Mouse (Mus musculus) G1E-ER4 (cell line): ENCODE results near the gene Itprid2. TPM values are rescaled to one million over a fixed set of nuclear protein-coding genes. Genes with fewer than 3 reads are reported as not detected.

ENCODE experiments used
- GATA1 ChIP-seq: IDR thresholded peaks from one replicate; pipeline ENCODE4 v1.8.0; 2012; ENCODE audit warnings: low read length, inconsistent platforms
- polyA plus RNA-seq: library from polyadenylated mRNA; stranded (reverse); fragments of >175 nt; gene quantifications from 2 replicates; pipeline ENCODE4 v1.2.3, GENCODE M21; 2012

Gene Itprid2
- polyA plus RNA-seq, 1 experiment = 19.7 TPM

GRCm38 (mm10) chr2:79635426-79636291 lies 507 bp downstream of the Itprid2 start:
- TF ChIP-seq GATA1 = no peak

- TF ChIP-seq GATA1 = no peak
Observed at GRCm38 (mm10) chr2:79638924-79639323, 3.8 kb downstream of the Itprid2 start.

GRCm38 (mm10) chr2:79646237-79646688 lies 11.1 kb downstream of the Itprid2 start:
- TF ChIP-seq GATA1 = no peak

- TF ChIP-seq GATA1 = no peak
Observed at GRCm38 (mm10) chr2:79647094-79647493, 11.9 kb downstream of the Itprid2 start.

- TF ChIP-seq GATA1 = no peak
Observed at GRCm38 (mm10) chr2:79647728-79648127, 12.6 kb downstream of the Itprid2 start.

- no peak for TF ChIP-seq GATA1
Observed at GRCm38 (mm10) chr2:79651185-79651584, 16.0 kb downstream of the Itprid2 start.

GRCm38 (mm10) chr2:79651701-79652100 lies 16.5 kb downstream of the Itprid2 start:
- TF ChIP-seq GATA1 = no peak

- TF ChIP-seq GATA1 = no peak
Observed at GRCm38 (mm10) chr2:79652502-79652901, 17.4 kb downstream of the Itprid2 start.

GRCm38 (mm10) chr2:79653093-79653808 lies 18.1 kb downstream of the Itprid2 start:
- TF ChIP-seq GATA1 = no peak

GRCm38 (mm10) chr2:79653809-79654164 lies 18.6 kb downstream of the Itprid2 start:
- no peak for TF ChIP-seq GATA1

GRCm38 (mm10) chr2:79657062-79657461 lies 21.9 kb downstream of the Itprid2 start:
- no peak for TF ChIP-seq GATA1

GRCm38 (mm10) chr2:79660417-79661185 lies 25.4 kb downstream of the Itprid2 start:
- no peak for TF ChIP-seq GATA1

- no peak for TF ChIP-seq GATA1
Observed at GRCm38 (mm10) chr2:79661486-79662104, 26.4 kb downstream of the Itprid2 start.

- TF ChIP-seq GATA1 = no peak
Observed at GRCm38 (mm10) chr2:79664532-79665286, 29.6 kb downstream of the Itprid2 start.

- TF ChIP-seq GATA1 = no peak
Observed at GRCm38 (mm10) chr2:79665492-79665891, 30.3 kb downstream of the Itprid2 start.
